Mouse (Mus musculus): ENCODE data around the gene Srrd.

Gene Srrd

GRCm38 (mm10) chr5:112342463-112343204 is at the start of gene Srrd, which contains the start of gene Hps4:
Srrd (minus strand) TSS chr5:112343040.
Hps4 (plus strand) TSS chr5:112343083.
- peak; percentile 86 for DNase-seq

- DNase-seq, result no peak
Observed at GRCm38 (mm10) chr5:112391676-112392323, 49.0 kb upstream of the Srrd start.

GRCm38 (mm10) chr5:112391002-112391401 is 48.2 kb upstream of the Srrd start:
- DNase-seq, result no peak

- DNase-seq, result no peak
Observed at GRCm38 (mm10) chr5:112389352-112389751, 46.5 kb upstream of the Srrd start.

GRCm38 (mm10) chr5:112385973-112386372 is 43.1 kb upstream of the Srrd start:
- no peak for DNase-seq

- DNase-seq, result no peak
Observed at GRCm38 (mm10) chr5:112384805-112385472, 42.1 kb upstream of the Srrd start.

- DNase-seq, result peak; percentile 81
Observed at GRCm38 (mm10) chr5:112382641-112383330, 39.9 kb upstream of the Srrd start.

GRCm38 (mm10) chr5:112382042-112382441 is 39.2 kb upstream of the Srrd start:
- no peak for DNase-seq

GRCm38 (mm10) chr5:112381154-112381553 is 38.3 kb upstream of the Srrd start:
- no peak for DNase-seq

- no peak for DNase-seq
Observed at GRCm38 (mm10) chr5:112378716-112379115, 35.9 kb upstream of the Srrd start.

- no peak for DNase-seq
Observed at GRCm38 (mm10) chr5:112377380-112377779, 34.5 kb upstream of the Srrd start.

- no peak for DNase-seq
Observed at GRCm38 (mm10) chr5:112376111-112376510, 33.3 kb upstream of the Srrd start.

- no peak for DNase-seq
Observed at GRCm38 (mm10) chr5:112371933-112372332, 29.1 kb upstream of the Srrd start.

GRCm38 (mm10) chr5:112370236-112370813 is 27.5 kb upstream of the Srrd start:
- no peak for DNase-seq

GRCm38 (mm10) chr5:112369326-112369725 is 26.5 kb upstream of the Srrd start:
- no peak for DNase-seq

GRCm38 (mm10) chr5:112368666-112369065 is 25.8 kb upstream of the Srrd start:
- no peak for DNase-seq

GRCm38 (mm10) chr5:112367929-112368328 is 25.1 kb upstream of the Srrd start:
- DNase-seq, result no peak

GRCm38 (mm10) chr5:112367338-112367737 is 24.5 kb upstream of the Srrd start:
- no peak for DNase-seq

GRCm38 (mm10) chr5:112366879-112367278 is 24.0 kb upstream of the Srrd start:
- no peak for DNase-seq

GRCm38 (mm10) chr5:112364184-112364797 is 21.5 kb upstream of the Srrd start:
- no peak for DNase-seq

- DNase-seq, result no peak
Observed at GRCm38 (mm10) chr5:112360077-112360476, 17.2 kb upstream of the Srrd start.

- no peak for DNase-seq
Observed at GRCm38 (mm10) chr5:112359520-112359919, 16.7 kb upstream of the Srrd start.

All from lung, postnatal 10 days (tissue).